Mouse (Mus musculus) midbrain, postnatal 0 days (tissue): ENCODE measurements around the gene Cd69. TPM values are rescaled to one million over a fixed set of nuclear protein-coding genes. Genes with fewer than 3 reads are reported as not detected.
A peak's percentile ranks its signal among the peaks of the same experiment; 100 is the strongest.

ENCODE experiments used
- ATAC-seq: fragments of 200-750 bp; cut with Nextera tagmentation; 2 replicates; pipeline ENCODE4 v1.8.0; 2017; ENCODE audit warnings: moderate number of reproducible peaks, mild to moderate bottlenecking, moderate TSS enrichment, moderate library complexity; ENCODE audit not compliant: low FRiP score
- DNase-seq: peaks from one replicate; pipeline ENCODE4 v3.0.0-alpha.2; 2015; ENCODE audit warnings: low spot score
- H3K27ac ChIP-seq: fragments of 300-500 bp; sonication (generic); 2 replicates; pipeline ENCODE4 v1.5.1; 2014; ENCODE audit warnings: low read depth, mild to moderate bottlenecking, low read length, mixed read lengths
- H3K27me3 ChIP-seq: fragments of 300-500 bp; sonication (generic); 2 replicates; pipeline ENCODE4 v1.6.1; 2014; ENCODE audit warnings: low read length, control low read depth, mixed read lengths; ENCODE audit not compliant: insufficient read depth
- H3K36me3 ChIP-seq: fragments of 300-500 bp; sonication (generic); 2 replicates; pipeline ENCODE4 v1.6.1; 2014; ENCODE audit warnings: low read length, control low read depth, mixed read lengths; ENCODE audit not compliant: insufficient read depth
- H3K4me1 ChIP-seq: fragments of 300-500 bp; sonication (generic); 2 replicates; pipeline ENCODE4 v1.6.1; 2014; ENCODE audit warnings: mild to moderate bottlenecking, control low read depth, antibody characterized with exemption, low read length, mixed read lengths; ENCODE audit not compliant: insufficient read depth
- H3K4me2 ChIP-seq: fragments of 300-500 bp; sonication (generic); 2 replicates; pipeline ENCODE4 v1.6.1; 2014; ENCODE audit warnings: low read depth, mild to moderate bottlenecking, low read length, mixed read lengths; ENCODE audit not compliant: poor library complexity, severe bottlenecking
- H3K4me3 ChIP-seq: fragments of 300-500 bp; sonication (generic); 2 replicates; pipeline ENCODE4 v1.5.1; 2014; ENCODE audit warnings: low read depth, mild to moderate bottlenecking, low read length, moderate library complexity
- H3K9ac ChIP-seq: fragments of 300-500 bp; sonication (generic); replicated peaks from 2 replicates; pipeline ENCODE4 v1.6.1; 2014; ENCODE audit warnings: mild to moderate bottlenecking, low read length, moderate library complexity, mixed read lengths; ENCODE audit not compliant: poor library complexity, severe bottlenecking
- H3K9me3 ChIP-seq: fragments of 300-500 bp; sonication (generic); 2 replicates; pipeline ENCODE4 v1.6.1; 2016; ENCODE audit warnings: low read length, control low read depth
- CTCF ChIP-seq: IDR thresholded peaks from 2 replicates; pipeline ENCODE4 v1.5.1; 2016; ENCODE audit warnings: antibody characterized with exemption, mild to moderate bottlenecking
- WGBS: fragments of 180-500 bp; shearing (Covaris S2); extraction: QIAGEN DNeasy Blood & Tissue Kit; methylation state at CpG from one replicate; pipeline ENCODE4 v1.1.7; 2014; 5-methylcytosine and 5-hydroxymethylcytosine counted together
- polyA plus RNA-seq: library from polyadenylated mRNA; unstranded; fragments of >200 nt; fragmentation: Nextera tagmentation; extraction: Ambion mirVana; gene quantifications from 2 replicates; pipeline ENCODE4 v1.2.1, GENCODE M21; 2015
- total RNA-seq: library from RNA; depleted of rRNA; stranded (reverse); fragments of >200 nt; gene quantifications from 2 replicates; pipeline ENCODE4 v1.2.3, GENCODE M21; 2014

Cd69 gene
- total and polyA plus RNA-seq, 2 experiments from 2014 or later: not detected

DNA sequence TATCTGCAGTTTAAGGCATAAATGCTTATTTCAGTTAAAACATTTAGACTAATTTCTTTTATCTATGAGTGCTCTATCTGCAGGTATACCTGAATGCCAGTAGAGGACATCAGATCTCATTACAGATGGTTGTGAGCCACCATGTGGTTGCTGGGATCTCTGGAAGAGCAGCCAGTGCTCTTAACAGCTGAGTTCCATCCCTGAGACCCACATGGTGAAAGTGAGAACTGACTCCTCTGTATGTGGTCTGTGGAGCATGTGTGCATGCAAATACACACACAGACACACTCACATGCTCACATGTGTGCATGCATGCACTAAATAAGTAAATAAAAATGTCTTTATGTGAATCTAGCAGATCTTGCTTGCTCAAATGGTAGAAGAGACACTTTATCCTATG, 29.4 kb downstream of the Cd69 start:
- no peak for ATAC-seq

GRCm38 (mm10) chr6:129241907-129242306, 33.3 kb downstream of the Cd69 start:
- Histone ChIP-seq H3K4me1 (no peaks in the 10 kb centered on the region), H3K27ac (no peak overlapping the region), H3K4me2 (no peak overlapping the region), H3K9ac (no peak overlapping the region), H3K4me3 (no peak overlapping the region), H3K9me3 (no peaks in the 10 kb centered on the region), H3K36me3 (no peaks in the 10 kb centered on the region), H3K27me3 (no peaks in the 10 kb centered on the region)
- DNase-seq (no peak), ATAC-seq (no peak)
- 64% methylated on average over 6 of the region's 6 CpGs for WGBS
- TF ChIP-seq CTCF: peak; percentile 54

More for the DNA sequence above, 29.4 kb downstream of the Cd69 start:
- Histone ChIP-seq H3K9ac (no peak overlapping the region), H3K27me3 (no peaks in the 10 kb centered on the region), H3K27ac (no peak overlapping the region), H3K36me3 (no peaks in the 10 kb centered on the region), H3K9me3 (no peaks in the 10 kb centered on the region), H3K4me3 (no peak overlapping the region), H3K4me1 (no peaks in the 10 kb centered on the region), H3K4me2 (no peak overlapping the region)
- no peak for DNase-seq
- peak; percentile 31 for TF ChIP-seq CTCF

GRCm38 (mm10) chr6:129241471-129241870, 33.8 kb downstream of the Cd69 start:
- H3K4me2 ChIP-seq: no peak overlapping the region
- WGBS: 66% methylated on average over 5 of the region's 5 CpGs
- no peak for ATAC-seq

GRCm38 (mm10) chr6:129239564-129240248, 35.5 kb downstream of the Cd69 start:
- Histone ChIP-seq H3K9me3 (no peaks in the 10 kb centered on the region), H3K27ac (no peak overlapping the region), H3K27me3 (no peaks in the 10 kb centered on the region), H3K4me1 (no peaks in the 10 kb centered on the region), H3K36me3 (no peaks in the 10 kb centered on the region), H3K4me3 (no peak overlapping the region), H3K4me2 (no peak overlapping the region), H3K9ac (no peak overlapping the region)
- ATAC-seq (no peak), DNase-seq (no peak)
- TF ChIP-seq CTCF: no peak
- 94% methylated on average over 9 of the region's 9 CpGs for WGBS

More at GRCm38 (mm10) chr6:129241471-129241870, 33.8 kb downstream of the Cd69 start:
- Histone ChIP-seq H3K4me3 (no peak overlapping the region), H3K9me3 (no peaks in the 10 kb centered on the region), H3K27me3 (no peaks in the 10 kb centered on the region), H3K36me3 (no peaks in the 10 kb centered on the region), H3K4me1 (no peaks in the 10 kb centered on the region), H3K9ac (no peak overlapping the region), H3K27ac (no peak overlapping the region)
- DNase-seq: no peak
- TF ChIP-seq CTCF: no peak

- Histone ChIP-seq H3K27ac (no peak overlapping the region), H3K9ac (peak overlapping the region; percentile 47), H3K27me3 (no peaks in the 10 kb centered on the region), H3K9me3 (no peaks in the 10 kb centered on the region), H3K4me1 (no peaks in the 10 kb centered on the region), H3K4me3 (peak overlapping the region; percentile 45), H3K36me3 (no peaks in the 10 kb centered on the region), H3K4me2 (peak overlapping the region; percentile 68)
- WGBS: 11% methylated on average over 14 of the region's 14 CpGs
- ATAC-seq (peak; percentile 72; the same call in 1 of the 2 replicates), DNase-seq (peak; percentile 22)
- no peak for TF ChIP-seq CTCF
Observed at GRCm38 (mm10) chr6:129238275-129239038, 36.8 kb downstream of the Cd69 start.
